Mouse (Mus musculus): ENCODE measurements around the gene Gm43738.
"Not testable (repeated sequence)": the region's sequence is repeated elsewhere in the genome, so short reads cannot be mapped to it uniquely, and the experiment has no call there.

Gene Gm43738

DNA sequence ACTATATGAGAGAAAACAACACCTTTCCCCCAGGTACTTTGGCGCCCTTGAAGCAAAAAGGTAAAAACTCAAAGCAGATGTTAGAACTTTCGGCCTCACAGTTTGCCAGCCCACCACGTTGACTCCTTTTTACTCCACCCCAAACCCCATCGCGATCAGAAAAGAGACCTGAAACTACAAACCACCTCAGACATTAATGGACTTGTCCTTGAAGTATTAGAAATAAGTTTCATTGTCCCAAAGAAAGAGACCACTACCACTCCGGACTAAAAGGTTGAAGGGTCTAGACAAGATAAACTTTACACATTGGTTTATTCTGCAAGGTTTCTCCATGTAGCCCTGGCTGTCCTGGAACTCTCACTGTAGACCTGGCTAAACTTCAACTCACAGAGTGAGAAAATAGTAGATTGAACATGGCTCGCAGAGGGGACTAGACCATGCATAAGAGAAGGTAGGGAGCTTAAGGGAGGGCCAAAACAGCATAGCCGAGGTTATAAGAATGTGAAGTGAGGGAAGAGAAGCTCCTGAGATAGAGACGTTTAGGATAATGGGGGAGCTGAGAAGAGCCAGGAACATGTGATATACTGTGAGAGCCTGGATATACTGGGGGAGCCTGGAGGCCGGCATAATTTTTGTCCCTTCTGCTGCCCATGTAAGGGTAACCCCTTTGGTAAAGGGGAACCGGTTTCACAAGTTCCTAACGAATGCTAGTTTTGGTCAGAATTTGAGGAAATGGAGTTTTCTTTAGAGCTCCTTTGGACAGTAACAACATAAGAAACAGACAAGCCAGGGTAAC lies 1.8 kb upstream of the Gm43738 start:
- in situ Hi-C loops (cut with MboI, MseI) = no loop called here

DNA sequence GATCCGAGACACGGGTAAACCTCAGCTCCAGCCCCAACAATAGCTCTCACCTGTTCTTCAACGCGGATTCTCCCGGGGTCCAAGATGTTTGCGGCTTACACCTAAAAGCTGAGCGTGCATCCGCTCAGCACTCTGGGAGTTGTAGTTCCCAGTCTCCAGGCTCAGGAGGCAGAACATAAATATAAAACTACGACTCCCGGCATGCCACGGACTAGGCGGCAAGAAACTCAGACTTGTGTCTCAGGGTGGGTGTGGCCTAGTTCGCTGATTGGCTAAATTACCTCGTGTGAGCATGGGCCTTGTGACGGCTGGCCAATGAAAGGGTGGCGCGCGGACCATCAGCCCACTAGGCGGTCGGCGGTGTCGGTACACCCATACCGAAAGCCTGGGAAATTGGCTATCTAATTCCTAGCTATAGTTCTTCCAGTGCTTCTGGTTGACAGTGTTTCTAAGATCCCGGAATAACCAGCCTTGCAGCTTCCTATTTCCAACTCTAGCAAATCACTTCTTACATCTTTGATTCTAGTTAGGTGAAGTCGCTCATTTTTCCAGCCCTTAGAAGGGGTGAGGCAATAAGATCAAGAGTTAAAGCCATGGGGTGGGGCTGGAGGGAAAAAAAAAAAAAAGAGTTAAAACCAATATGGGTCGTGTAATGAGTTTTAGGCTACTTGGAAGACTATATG lies 1.1 kb upstream of the Gm43738 start, which contains the start of gene Fdps:
Gene Fdps, minus strand, starts transcription at position 148 of the 683 bp plus-strand sequence.
- in situ Hi-C loops (cut with MboI, MseI) = no loop called here

DNA sequence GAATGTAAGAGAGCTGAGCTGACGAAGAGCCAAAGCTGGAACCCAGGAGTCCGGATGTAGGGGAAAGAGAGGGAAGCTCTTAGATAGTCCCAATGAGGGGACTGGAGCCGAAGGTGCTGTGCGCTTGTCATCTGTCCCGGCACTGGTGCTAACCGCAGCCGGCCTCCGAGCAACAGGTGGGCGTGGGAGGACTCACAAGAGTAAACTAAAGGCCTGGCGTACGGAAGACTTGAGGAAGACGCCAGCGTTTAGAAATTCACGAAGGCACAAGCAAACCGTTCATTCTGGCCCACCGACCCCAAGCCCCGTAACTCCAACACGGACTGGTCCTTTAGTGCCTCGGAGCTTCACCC lies 536 bp upstream of the Gm43738 start:
- in situ Hi-C loops (cut with MboI, MseI) = no loop called here

DNA sequence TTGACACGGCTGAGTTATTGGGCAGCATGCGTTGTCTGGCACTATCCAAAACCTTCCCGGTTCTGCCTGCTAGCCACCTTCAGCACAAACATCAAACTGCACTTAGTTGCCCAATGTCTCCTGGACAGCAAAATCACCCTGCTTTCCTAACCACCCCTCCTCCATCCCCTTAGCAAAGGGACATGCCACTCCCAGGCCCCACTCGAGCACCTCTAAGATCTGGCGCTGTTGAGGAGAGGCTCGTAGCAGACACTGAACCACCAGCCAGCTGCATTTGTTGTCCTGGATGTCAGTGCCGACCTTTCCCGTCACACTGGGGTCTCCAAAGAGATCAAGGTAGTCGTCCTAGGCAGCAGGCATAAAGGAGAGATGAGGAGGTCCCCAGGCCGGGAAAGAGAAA lies 6.9 kb downstream of the Gm43738 start:
- in situ Hi-C loops (cut with MboI, MseI) = no loop called here

DNA sequence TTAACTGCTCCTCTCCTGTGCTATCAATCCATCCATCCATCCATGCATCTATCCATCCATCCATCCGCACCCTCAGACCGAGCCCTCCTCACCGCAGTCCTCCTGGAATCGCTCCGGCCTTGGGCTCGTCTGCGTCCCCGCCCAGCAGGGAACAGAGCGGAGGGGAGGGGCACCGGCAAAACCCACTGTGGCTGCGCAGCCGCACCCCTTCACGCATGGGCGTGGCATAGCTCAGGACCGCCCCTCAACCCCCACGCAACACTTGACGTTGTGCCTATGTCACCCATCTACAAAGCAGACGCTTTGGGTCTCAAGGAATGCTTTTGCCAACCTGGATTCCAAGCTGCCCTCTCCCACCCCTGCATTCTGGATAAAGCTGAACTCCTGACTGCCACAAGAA lies 7.7 kb downstream of the Gm43738 start, which contains the start of gene Rusc1:
Gene Rusc1, minus strand, starts transcription at position 137 of the 400 bp plus-strand sequence.
- in situ Hi-C loops (cut with MboI, MseI) = no loop called here

DNA sequence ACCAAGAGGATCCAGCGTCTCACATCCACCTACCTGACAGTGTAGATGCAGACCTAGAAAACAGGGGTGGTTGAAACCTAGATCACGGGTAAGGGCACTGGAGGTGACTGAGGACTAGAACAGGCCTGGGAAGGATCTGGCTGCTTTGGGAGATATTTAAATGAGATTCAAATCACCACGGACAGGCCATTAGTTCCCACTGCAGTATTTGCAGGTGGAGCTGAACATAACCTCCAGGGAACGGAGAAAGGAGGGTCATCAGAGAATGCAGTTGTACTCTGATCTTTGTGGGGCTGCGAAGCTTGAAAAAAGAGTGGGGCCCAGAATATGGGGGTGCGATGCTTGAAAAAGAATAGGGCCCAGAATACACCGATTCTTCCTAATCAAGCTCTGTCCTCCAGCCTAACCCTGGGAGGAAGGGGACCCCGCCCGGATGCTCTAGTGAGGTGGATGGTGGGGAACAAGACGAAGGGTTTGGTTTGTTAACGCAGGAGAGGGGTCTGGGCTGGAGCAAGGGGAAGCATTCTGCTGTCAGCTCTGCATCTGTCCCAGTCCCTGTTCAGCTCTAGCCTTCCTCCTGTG lies 8.3 kb downstream of the Gm43738 start:
- in situ Hi-C loops (cut with MboI, MseI) = no loop called here

DNA sequence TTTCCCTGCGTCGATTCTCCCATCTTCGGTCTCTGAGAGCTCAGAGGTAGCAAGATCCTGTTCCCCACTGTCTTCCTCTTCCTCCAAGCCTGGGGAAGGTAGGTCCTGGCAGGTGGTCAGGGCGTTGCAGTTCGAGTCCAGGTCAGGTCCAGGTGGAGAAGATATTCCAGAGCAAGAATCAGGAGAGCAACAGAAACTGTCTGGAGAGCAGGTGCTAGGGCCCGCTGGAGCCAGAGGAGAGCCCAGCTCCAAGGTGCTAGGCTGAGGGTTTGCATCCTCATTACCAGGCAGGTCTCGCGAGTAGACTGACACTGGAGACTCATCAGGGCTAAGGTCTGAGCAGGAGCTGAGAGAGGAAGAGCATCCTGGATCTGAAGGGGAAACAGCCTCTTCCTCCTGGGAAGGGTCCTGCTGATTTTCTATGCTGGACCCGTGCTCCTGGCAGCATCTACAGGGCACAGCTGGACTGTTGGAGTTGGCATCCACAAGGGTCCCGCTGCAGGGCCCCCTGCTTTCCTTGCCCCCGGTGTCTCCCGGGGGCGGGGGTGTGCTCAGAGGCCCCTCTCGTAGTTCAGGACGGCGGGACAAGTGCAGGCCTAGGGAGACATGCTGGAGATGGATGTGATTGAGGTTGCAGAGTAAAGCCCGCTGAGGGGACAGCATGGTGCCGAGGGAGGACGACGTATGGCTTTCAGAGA lies 8.9 kb downstream of the Gm43738 start:
- in situ Hi-C loops (cut with MboI, MseI) = no loop called here

DNA sequence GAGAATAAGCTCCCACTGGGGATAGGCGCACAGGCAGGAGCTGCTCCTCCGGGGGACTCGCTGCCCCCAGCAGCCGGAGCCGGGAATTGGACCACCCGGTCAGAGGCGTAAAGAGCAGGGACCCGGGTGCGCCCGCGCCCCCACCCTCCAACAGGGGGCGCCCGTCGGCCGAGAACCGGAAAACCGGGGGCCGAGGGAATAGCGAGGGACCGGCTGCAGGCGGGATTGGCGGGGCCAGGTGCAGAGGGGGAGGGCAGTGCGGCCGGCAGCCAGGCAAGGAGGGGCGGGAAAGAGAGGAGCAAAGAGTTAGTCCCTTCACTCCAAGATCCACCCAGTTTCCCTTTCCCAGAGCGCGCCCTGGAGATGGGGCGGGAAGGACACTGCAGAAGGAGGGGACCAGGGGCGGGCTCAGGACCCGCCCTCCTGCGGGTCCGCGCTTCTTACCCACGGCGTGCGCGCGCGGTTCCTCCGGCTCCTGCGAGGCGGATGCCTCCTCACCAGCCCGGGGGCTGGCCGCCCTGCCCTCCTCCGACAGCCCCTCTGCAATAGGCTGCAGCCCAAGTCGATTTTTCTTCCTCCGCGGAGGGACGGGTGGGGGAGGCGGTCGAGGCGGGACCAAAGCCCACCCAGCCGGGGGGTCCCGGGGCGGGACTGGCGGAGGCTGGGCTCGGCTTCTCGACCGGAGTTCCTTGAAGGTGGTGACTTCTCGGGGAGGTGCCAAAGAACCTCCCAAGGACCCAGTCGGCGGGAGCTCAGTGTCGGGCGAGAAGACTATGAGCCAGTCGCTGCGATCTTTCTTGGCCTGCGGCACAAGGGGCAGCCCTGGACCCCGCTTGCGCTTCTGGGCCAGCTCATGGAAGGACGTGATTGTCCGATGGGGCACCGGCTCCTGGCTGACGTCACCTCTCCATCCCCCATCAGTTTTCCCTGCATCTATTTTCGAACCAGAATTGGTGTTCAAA lies 9.9 kb downstream of the Gm43738 start:
- in situ Hi-C loops (cut with MboI, MseI) = no loop called here

DNA sequence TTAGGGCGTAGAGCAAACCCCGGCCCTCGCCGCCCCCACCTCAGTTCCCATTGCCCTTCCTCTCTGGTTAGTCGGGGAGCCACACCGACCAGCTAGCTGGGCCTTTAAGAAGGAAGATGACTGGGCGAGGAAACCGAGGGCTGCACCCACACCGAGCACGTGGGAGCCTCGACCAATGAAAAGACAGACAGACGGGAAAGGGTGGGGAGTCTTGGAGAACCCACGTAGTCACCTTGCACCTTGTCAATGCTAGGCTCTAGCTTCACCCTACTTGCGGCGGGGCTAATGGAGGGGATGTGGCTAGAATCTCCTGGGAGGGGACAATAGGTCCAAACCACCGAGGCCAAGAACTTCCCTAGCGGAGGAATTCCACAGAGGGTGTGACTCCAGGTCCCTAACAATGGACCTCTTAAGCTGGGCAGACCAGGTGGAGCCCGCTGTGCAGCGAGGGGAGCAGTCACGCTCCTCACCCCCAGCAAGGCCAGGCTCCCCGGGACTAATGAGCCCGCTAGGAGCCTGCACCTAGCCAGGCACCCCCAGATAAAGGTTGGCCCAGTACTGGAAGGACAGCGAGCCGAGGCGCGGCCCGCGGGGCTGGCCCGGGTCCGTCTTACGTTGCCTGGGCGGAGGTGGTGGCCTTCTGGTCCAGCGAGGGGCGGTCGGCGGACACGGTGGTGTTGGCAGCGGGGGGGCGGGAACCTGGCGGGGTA lies 10.9 kb downstream of the Gm43738 start:
- in situ Hi-C loops (cut with MboI, MseI) = no loop called here

DNA sequence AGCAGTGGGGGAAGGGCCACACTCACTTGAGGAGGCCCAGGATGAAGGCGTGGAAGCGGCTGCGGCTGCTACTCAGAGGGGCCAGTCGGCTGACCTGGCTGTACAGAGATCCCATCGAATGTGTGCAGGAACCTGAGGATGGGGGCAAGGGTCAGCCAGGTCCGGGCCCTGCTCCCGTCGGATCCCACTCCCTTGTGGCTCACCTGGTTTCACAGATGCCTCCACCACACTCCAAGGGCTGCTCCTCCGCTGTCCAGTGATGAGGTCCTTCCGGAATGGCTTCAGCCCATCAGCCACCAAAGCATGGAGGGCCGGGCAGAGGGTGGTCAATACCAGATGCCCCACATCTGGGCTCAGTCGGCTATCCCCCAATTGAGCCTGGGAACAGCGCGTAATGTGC lies 11.9 kb downstream of the Gm43738 start:
- in situ Hi-C loops (cut with MboI, MseI) = no loop called here

DNA sequence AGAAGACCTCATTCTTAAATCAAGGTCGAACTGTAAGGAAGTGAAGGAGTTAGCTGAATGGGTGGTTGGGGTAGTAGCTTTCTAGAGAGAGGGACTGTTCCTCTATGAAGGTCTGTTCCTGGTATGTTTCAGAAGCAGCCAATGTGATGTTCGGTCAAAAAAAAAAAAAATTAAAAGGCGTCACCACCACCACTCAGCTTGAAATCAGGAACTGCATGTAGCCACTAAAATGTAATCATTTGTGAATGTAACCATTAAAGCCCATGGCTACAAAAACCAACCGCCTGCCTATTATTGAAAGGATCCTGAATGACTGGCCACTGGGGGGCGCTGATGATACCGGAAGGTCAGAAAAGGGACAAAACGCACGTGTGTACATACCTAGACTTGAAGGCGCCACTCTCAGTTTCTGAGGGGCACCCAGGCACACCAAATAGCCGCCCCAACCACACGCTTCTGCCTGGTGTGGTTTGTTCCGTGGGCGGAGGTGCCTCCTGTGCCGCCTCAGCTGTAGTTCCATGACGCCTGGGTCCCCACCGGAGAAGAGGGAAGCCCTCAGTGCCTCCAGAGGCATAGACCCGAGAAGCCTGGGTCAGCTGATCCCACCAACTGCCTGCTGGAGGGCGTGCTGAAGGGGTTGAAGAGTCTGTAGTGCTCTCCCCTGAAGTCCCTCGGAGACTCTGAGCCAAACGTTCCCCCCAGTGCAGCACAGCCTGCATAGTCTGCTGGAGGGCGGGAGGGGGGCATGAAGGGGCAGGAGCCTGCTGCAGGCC lies 13.4 kb downstream of the Gm43738 start:
- in situ Hi-C loops (cut with MboI, MseI) = no loop called here

DNA sequence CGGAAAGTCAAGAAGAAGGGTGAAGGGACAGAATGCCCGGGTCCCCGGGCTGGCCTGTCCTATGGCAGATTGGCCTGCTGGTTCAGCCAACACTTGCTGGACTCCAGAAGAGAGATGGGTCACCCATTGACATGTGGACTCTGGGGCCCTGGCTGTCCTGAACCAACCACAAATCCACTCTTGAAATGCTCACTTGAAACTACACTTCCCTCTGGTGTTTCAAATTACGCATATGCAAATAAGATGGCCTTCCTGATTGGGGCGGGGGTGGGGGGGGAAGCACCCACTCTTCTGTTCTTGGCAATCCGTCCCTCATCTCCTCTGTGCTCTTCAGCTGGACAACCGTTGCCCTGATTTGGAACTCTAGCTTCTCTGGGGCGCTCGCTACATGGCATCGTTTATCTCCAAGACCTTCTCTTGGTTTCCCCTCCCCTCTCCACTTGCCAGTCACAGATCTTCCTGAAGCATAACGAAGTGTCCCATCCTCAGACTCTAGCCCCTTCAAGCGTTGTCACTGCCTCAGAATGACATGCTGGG lies 16.2 kb downstream of the Gm43738 start:
- in situ Hi-C loops (cut with MboI, MseI) = no loop called here

DNA sequence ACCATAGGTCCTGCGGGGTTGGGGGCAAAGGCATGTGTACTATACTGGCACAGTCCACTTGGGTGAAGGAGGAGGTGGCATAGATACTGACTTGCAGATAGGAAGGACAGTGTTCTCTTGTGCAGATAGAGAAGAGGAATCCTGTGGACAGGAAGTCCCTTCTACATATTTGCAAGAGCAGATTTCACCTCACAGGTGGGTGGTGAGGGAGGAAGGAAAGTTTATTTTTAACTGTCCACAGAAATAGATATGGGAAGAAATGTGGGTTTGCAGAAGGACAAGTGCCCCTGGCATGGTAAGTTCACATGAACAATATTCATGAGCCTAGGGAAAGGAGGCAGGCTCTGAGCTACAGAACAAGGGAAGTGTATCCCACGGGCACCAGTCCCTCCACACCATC lies 16.8 kb downstream of the Gm43738 start:
- in situ Hi-C loops (cut with MboI, MseI) = no loop called here

DNA sequence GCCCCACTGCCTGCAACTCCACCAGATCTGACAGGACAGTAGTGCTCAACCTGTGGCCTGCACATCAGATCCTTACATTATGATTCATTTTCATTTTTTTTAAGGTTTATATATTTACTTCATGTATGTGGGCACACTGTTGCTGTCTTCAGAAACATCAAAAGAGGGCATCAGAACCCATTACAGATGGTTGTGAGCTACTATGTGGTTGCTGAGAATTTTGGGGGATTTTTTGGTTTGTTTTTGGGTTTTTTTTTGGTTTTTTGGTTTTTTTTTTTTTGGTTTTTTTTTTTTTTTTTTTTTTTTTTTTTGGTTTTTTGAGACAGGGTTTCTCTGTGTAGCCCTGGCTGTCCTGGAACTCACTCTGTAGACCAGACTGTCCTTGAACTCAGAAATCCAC lies 18.6 kb downstream of the Gm43738 start:
- in situ Hi-C loops (cut with MboI, MseI) = not testable (repeated sequence)

DNA sequence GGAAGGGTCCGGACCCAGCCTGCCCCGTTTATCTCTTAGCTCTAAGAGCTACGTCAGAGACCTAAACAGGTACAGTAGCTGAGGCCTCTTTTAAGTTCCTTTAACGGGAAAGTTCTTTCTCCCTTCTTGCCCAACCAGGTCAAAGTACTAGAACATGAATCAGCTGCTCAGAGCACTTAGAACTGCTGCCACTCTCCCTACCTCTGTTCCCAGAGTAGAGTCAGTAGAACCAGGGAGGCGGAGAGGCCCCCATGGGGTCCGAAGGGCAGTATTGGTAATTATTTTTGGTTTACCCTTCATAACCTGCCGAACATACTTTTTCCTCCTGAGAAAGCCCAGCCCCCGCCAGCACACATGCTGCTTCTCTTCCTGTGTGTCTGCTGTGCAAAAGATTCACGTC lies 23.5 kb downstream of the Gm43738 start:
- in situ Hi-C loops (cut with MboI, MseI) = no loop called here

DNA sequence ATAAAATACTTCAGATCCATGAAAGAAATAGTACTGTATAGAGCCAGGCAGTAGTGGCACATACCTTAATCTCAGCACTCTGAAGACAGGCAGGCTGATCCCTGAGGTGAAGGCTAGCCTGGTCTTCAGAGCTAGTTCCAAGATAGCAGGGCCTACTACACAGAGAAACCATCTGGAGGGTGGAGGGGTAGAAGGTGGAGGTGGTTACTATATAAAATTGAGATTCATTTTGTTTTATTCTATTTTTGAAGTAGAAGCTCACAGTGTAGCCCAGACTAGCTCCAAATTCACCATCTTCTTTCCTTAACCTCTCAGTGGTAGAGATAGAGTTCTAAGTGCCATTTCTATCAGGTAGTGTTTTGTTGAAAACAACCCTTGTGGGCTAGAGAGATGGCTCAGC lies 33.6 kb downstream of the Gm43738 start:
- in situ Hi-C loops (cut with MboI, MseI) = loop anchor here (10.0 to 25.0 kb wide), 3 partner anchors 372 to 970 kb away; no protein-coding TSS in a partner anchor

DNA sequence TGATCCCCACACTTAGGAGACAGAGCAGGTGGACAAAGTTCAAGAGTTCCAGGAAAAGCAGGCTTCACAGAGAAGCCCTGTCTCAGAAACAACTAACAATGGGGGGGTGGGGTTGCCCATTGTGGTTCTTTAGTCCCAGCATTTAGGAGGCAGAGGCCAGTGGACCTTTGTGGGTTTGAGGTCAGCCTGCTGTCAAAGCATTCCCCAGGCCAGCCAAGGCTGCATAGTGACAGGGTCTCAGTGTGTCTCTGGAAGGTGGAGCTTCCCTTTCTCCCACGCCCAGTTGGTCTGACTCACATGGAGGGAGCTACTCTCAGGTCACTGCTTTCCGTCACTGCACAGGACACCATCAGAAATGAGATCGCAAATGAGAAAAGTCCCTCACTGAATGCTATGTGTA lies 39.2 kb downstream of the Gm43738 start:
- in situ Hi-C loops (cut with MboI, MseI) = loop anchor here (10.0 to 25.0 kb wide), 3 partner anchors 367 to 976 kb away; no protein-coding TSS in a partner anchor

DNA sequence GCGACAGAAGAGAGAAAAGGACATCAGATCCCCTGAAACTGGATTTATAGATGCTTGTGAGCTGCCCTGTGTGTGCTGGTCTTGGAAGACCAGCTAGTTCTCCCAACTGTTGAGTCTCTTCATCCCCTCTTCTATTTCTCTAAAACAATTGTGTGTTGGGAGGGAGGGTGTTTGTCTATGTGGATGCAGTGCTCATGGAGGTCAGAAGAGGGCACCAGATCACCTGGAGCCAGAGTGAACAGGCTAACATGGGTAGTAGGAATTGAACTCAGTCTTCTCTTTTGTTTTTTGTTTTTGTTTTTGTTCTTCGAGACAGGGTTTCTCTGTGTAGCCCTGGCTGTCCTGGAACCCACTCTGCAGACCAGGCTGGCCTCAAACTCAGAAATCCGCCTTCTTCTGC lies 42.1 kb downstream of the Gm43738 start:
- in situ Hi-C loops (cut with MboI, MseI) = loop anchor here (25.0 kb wide), 2 partner anchors 746 to 979 kb away; no protein-coding TSS in a partner anchor

DNA sequence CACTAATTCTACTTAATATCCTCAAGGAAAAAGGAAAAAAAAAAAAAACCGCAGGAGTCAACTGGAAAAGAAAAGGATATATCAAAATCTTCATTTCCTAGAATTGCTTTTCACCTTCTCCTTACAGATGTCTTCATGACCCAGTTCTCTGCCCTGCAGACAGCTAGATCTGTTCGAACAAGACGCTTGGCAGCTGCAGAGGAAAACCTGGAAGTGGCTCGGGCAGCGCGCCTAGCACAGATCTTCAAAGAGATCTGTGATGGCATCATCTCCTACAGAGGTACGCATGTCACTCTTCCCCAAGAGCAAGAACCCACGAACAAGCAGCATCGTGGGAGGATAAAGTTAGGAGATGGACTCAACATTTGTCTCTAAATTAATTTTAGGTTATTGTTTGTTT lies 42.5 kb downstream of the Gm43738 start:
- in situ Hi-C loops (cut with MboI, MseI) = loop anchor here (25.0 kb wide), 2 partner anchors 746 to 979 kb away; no protein-coding TSS in a partner anchor

Measured in T-helper 1 cell (primary cell).